Mouse (Mus musculus): ENCODE results near the gene Lbx1.

Gene Lbx1

GRCm38 (mm10) chr19:45235766-45236362, at the start of gene Lbx1:
Lbx1 (minus strand) TSS chr19:45235812.
- DNase-seq = no peak

GRCm38 (mm10) chr19:45283302-45283701, 47.7 kb upstream of the Lbx1 start:
- DNase-seq = peak; percentile 59

- DNase-seq = no peak
These were observed 40.6 kb upstream of the Lbx1 start for GRCm38 (mm10) chr19:45276196-45276595.

GRCm38 (mm10) chr19:45271986-45272385, 36.4 kb upstream of the Lbx1 start:
- no peak for DNase-seq

GRCm38 (mm10) chr19:45262995-45263394, 27.4 kb upstream of the Lbx1 start:
- no peak for DNase-seq

GRCm38 (mm10) chr19:45257414-45258326, 22.1 kb upstream of the Lbx1 start:
- no peak for DNase-seq

- no peak for DNase-seq
These were observed 19.2 kb upstream of the Lbx1 start for GRCm38 (mm10) chr19:45254806-45255205.

GRCm38 (mm10) chr19:45252436-45252835, 16.8 kb upstream of the Lbx1 start:
- no peak for DNase-seq

- DNase-seq = no peak
These were observed 13.1 kb upstream of the Lbx1 start for GRCm38 (mm10) chr19:45248691-45249090.

- DNase-seq = no peak
These were observed 8.5 kb upstream of the Lbx1 start for GRCm38 (mm10) chr19:45243918-45244700.

GRCm38 (mm10) chr19:45243264-45243602, 7.6 kb upstream of the Lbx1 start:
- no peak for DNase-seq

GRCm38 (mm10) chr19:45242348-45243263, 7.0 kb upstream of the Lbx1 start:
- no peak for DNase-seq

GRCm38 (mm10) chr19:45242017-45242347, 6.4 kb upstream of the Lbx1 start:
- no peak for DNase-seq

GRCm38 (mm10) chr19:45240026-45240425, 4.4 kb upstream of the Lbx1 start:
- DNase-seq = no peak

- DNase-seq = no peak
These were observed 3.6 kb upstream of the Lbx1 start for GRCm38 (mm10) chr19:45239191-45239590.

GRCm38 (mm10) chr19:45237665-45238209, 2.1 kb upstream of the Lbx1 start:
- DNase-seq = no peak

- DNase-seq = no peak
These were observed 1.5 kb upstream of the Lbx1 start for GRCm38 (mm10) chr19:45237099-45237498.

- DNase-seq = no peak
These were observed 841 bp upstream of the Lbx1 start for GRCm38 (mm10) chr19:45236363-45236942.

GRCm38 (mm10) chr19:45235331-45235741, 276 bp downstream of the Lbx1 start:
- no peak for DNase-seq

GRCm38 (mm10) chr19:45234771-45235231, 811 bp downstream of the Lbx1 start:
- DNase-seq = no peak

GRCm38 (mm10) chr19:45234191-45234770, 1.3 kb downstream of the Lbx1 start:
- DNase-seq = no peak
